ENCODE assay signal across 18 mouse cellular contexts in genomic region chr2:102868444-102868843, GRCm38 (mm10). TPM values are rescaled to one million over a fixed set of nuclear protein-coding genes. Genes with fewer than 3 reads are reported as not detected.
DNase-seq lines count a peak whose midpoint lies in the region; ATAC-seq and TF ChIP-seq lines count a peak whose summit lies in the region.
"Had no signal": no experiment of that assay in that cellular context is flagged by ENCODE, and none has a peak within 500 bp of the region (broad histone marks: within the 10 kb centered on the region; RNA-seq: fewer than 3 reads in every experiment).

No protein-coding gene starts in this region.

- TF ChIP-seq EP300 in stomach, postnatal 0 days (optimal IDR thresholded peaks at IDR 0.05), result no peak

- no peak for TF ChIP-seq POLR2A in spleen, adult 2 months (IDR thresholded peaks at IDR 0.05; ENCODE audit: low read depth, low read length)

- TF ChIP-seq CTCF in spleen, adult 2 months (IDR thresholded peaks at IDR 0.05; ENCODE audit: extremely low read depth, insufficient read depth, insufficient read length, insufficient replicate concordance), result no peak
- peak; percentile 21 for TF ChIP-seq CTCF in stomach, postnatal 0 days (IDR thresholded peaks at IDR 0.05; ENCODE audit: low read depth)
- TF ChIP-seq CTCF in intestine, postnatal 0 days (IDR thresholded peaks at IDR 0.05; ENCODE audit: low read depth), result no peak

- H3K9me3 ChIP-seq in liver, embryonic 13.5 days (replicated peaks), result no peaks in the 10 kb centered on the region
- no peaks in the 10 kb centered on the region for H3K9me3 ChIP-seq in stomach, postnatal 0 days (ENCODE audit: control insufficient read depth, low read length)
- no peaks in the 10 kb centered on the region for H3K9me3 ChIP-seq in intestine, postnatal 0 days (ENCODE audit: control insufficient read depth)
- H3K9me3 ChIP-seq: embryonic facial prominence, embryonic 15.5 days; heart, embryonic 12.5 days; hindbrain, embryonic 15.5 days; lung, embryonic 15.5 days had no signal

- 54% methylated on average over 2 of the region's 2 CpGs for WGBS in spleen, adult 2 months
- 68% methylated on average over 2 of the region's 2 CpGs for WGBS in liver, embryonic 13.5 days (ENCODE audit: insufficient replicate concordance)
- WGBS in stomach, postnatal 0 days, result 85% methylated on average over 2 of the region's 2 CpGs
- WGBS in intestine, postnatal 0 days, result 68% methylated on average over 2 of the region's 2 CpGs

- ATAC-seq in liver, embryonic 13.5 days (ENCODE audit: low read depth), result no peak
- ATAC-seq in stomach, postnatal 0 days (ENCODE audit: low FRiP score, low TSS enrichment), result no peak
- ATAC-seq in intestine, postnatal 0 days, result no peak
- ATAC-seq: Patski had no signal

- H3K27ac ChIP-seq in spleen, adult 2 months (ENCODE audit: insufficient read depth, low read length), result peak overlapping the region; percentile 58; the same call in 1 of the 2 replicates
- peak overlapping the region; percentile 22; the same call in 1 of the 2 replicates for H3K27ac ChIP-seq in liver, embryonic 13.5 days
- no peak overlapping the region for H3K27ac ChIP-seq in stomach, postnatal 0 days (replicated peaks)
- no peak overlapping the region for H3K27ac ChIP-seq in intestine, postnatal 0 days (ENCODE audit: low read depth, low read length)
- H3K27ac ChIP-seq: embryonic facial prominence, embryonic 15.5 days; hindbrain, embryonic 15.5 days; lung, embryonic 15.5 days had no signal

- H3K36me3 ChIP-seq in spleen, adult 2 months (ENCODE audit: control insufficient read depth, insufficient read depth, low read length), result no peaks in the 10 kb centered on the region; the same call in none of the 2 replicates
- peaks cover 3% of the 10 kb centered on the region; the same call in 1 of the 2 replicates for H3K36me3 ChIP-seq in liver, embryonic 13.5 days
- no peaks in the 10 kb centered on the region for H3K36me3 ChIP-seq in stomach, postnatal 0 days (ENCODE audit: control insufficient read depth, insufficient read depth, low read length)
- H3K36me3 ChIP-seq in intestine, postnatal 0 days (ENCODE audit: control insufficient read depth, insufficient read depth), result peaks cover 5% of the 10 kb centered on the region; the same call in 1 of the 2 replicates
- H3K36me3 ChIP-seq: hindbrain, embryonic 15.5 days; lung, embryonic 15.5 days had no signal

- no peaks in the 10 kb centered on the region for H3K27me3 ChIP-seq in spleen, adult 2 months (ENCODE audit: control insufficient read depth, insufficient read depth, low read length)
- H3K27me3 ChIP-seq in liver, embryonic 13.5 days, result no peaks in the 10 kb centered on the region
- H3K27me3 ChIP-seq in stomach, postnatal 0 days (ENCODE audit: control insufficient read depth, insufficient read depth, low read length), result no peaks in the 10 kb centered on the region
- no peaks in the 10 kb centered on the region for H3K27me3 ChIP-seq in intestine, postnatal 0 days (replicated peaks; ENCODE audit: control insufficient read depth, insufficient read depth, low read length)
- H3K27me3 ChIP-seq: embryonic facial prominence, embryonic 15.5 days; heart, embryonic 12.5 days; hindbrain, embryonic 15.5 days; lung, embryonic 15.5 days; Patski had no signal

- DNase-seq in spleen, adult 2 months (ENCODE audit: low read depth in 1 of 2, low spot score in 2 of 2), result no peak
- DNase-seq in spleen, postnatal 10 days (ENCODE audit: low spot score in 2 of 2), result no peak
- peak; percentile 10 for DNase-seq in R1 (ENCODE audit: low read depth, low spot score)
- DNase-seq in liver, embryonic 13.5 days, result no peak
- DNase-seq in stomach, postnatal 0 days (ENCODE audit: low spot score), result no peak
- no peak for DNase-seq in spleen, adult 12 weeks (ENCODE audit: low spot score)
- DNase-seq: adrenal gland, postnatal 25 days; cerebellum, adult 18-20 months; cerebellum, postnatal 25 days; embryo, embryonic 11 days; heart, postnatal 4 days; right cerebral cortex, postnatal 25 days had no signal

- H3K4me2 ChIP-seq in liver, embryonic 13.5 days, result peak overlapping the region; percentile 7
- no peak overlapping the region for H3K4me2 ChIP-seq in stomach, postnatal 0 days (replicated peaks; ENCODE audit: low read depth)
- H3K4me2 ChIP-seq in intestine, postnatal 0 days (replicated peaks; ENCODE audit: low read depth), result no peak overlapping the region
- H3K4me2 ChIP-seq: embryonic facial prominence, embryonic 15.5 days; hindbrain, embryonic 15.5 days; lung, embryonic 15.5 days had no signal

- H3K4me1 ChIP-seq in spleen, adult 2 months (ENCODE audit: control insufficient read depth, insufficient read depth, insufficient read length), result peaks cover 35% of the 10 kb centered on the region
- peaks cover 77% of the 10 kb centered on the region for H3K4me1 ChIP-seq in liver, embryonic 13.5 days (replicated peaks)
- 0 out of 2 replicates have a peak, but pooled peaks cover 3% of the 10 kb centered on the region for H3K4me1 ChIP-seq in stomach, postnatal 0 days (replicated peaks; ENCODE audit: control insufficient read depth, insufficient read depth)
- H3K4me1 ChIP-seq in intestine, postnatal 0 days (replicated peaks; ENCODE audit: control insufficient read depth, insufficient read depth, low read length), result no peaks in the 10 kb centered on the region
- H3K4me1 ChIP-seq: hindbrain, embryonic 15.5 days had no signal

- no peak overlapping the region for H3K4me3 ChIP-seq in spleen, adult 2 months (ENCODE audit: extremely low read depth, insufficient read depth, insufficient read length)
- no peak overlapping the region for H3K4me3 ChIP-seq in liver, embryonic 13.5 days (replicated peaks)
- no peak overlapping the region for H3K4me3 ChIP-seq in stomach, postnatal 0 days (ENCODE audit: low read depth, low read length)
- no peak overlapping the region for H3K4me3 ChIP-seq in intestine, postnatal 0 days (ENCODE audit: low read depth, low read length)
- H3K4me3 ChIP-seq: embryonic facial prominence, embryonic 15.5 days; heart, embryonic 12.5 days; hindbrain, embryonic 15.5 days; lung, embryonic 15.5 days had no signal

- no peak overlapping the region for H3K9ac ChIP-seq in liver, embryonic 13.5 days
- H3K9ac ChIP-seq in stomach, postnatal 0 days (ENCODE audit: low read length), result no peak overlapping the region
- no peak overlapping the region for H3K9ac ChIP-seq in intestine, postnatal 0 days (ENCODE audit: low read depth, low read length)
- H3K9ac ChIP-seq: embryonic facial prominence, embryonic 15.5 days; hindbrain, embryonic 15.5 days; lung, embryonic 15.5 days had no signal

RNA-seq across cellular contexts. Expression of gene Cd44, which starts 33.0 kb away (rescaled TPM):
- polyA plus RNA-seq in spleen, adult 2 months (2012; rRNA removed), result 35.3 TPM in 2 replicates
- polyA plus RNA-seq in liver, embryonic 13.5 days (2015; fragmentation: Nextera tagmentation; extraction: Ambion mirVana), result 15.1 and 19.5 TPM in 2 replicates
- polyA plus RNA-seq in stomach, postnatal 0 days (2015; fragmentation: Nextera tagmentation; extraction: Ambion mirVana), result 27.5 and 27.7 TPM in 2 replicates
- polyA plus RNA-seq in intestine, postnatal 0 days (2015; fragmentation: Nextera tagmentation; extraction: Ambion mirVana), result 9.6 and 10.6 TPM in 2 replicates

Comparison
In these comparisons a context has a peak if more than half of its experiments do, and no peak if none do; other contexts are left out.
1. H3K27ac ChIP-seq: peak in spleen, adult 2 months (single experiment) and liver, embryonic 13.5 days (single experiment); none in stomach, postnatal 0 days (single experiment) and intestine, postnatal 0 days (single experiment).